Mouse (Mus musculus): ENCODE results near the gene Gm20509. TPM values are rescaled to one million over a fixed set of nuclear protein-coding genes. Genes with fewer than 3 reads are reported as not detected.

Gm20509 gene
- total and polyA plus RNA-seq, 3 experiments: not detected

- ATAC-seq (ENCODE audit: extremely low read depth, insufficient number of reproducible peaks, low FRiP score, poor library complexity, severe bottlenecking): no peak
- Histone ChIP-seq H3K4me1 (ENCODE audit: insufficient read depth, low read depth, low read length) (peaks cover 7% of the 10 kb centered on the region), H3K9me3 (replicated peaks) (peaks cover 5% of the 10 kb centered on the region), H3K27me3 (ENCODE audit: insufficient read depth, low read length) (peaks cover 4% of the 10 kb centered on the region; the same call in 1 of the 2 replicates), H3K4me3 (ENCODE audit: low read depth, low read length) (no peak overlapping the region), H3K36me3 (replicated peaks) (no peaks in the 10 kb centered on the region)
- no peak for TF ChIP-seq GATA1 (IDR thresholded peaks at IDR 0.05; ENCODE audit: borderline replicate concordance, low read length)
- TF ChIP-seq TAL1 (conservative IDR thresholded peaks at IDR 0.05; ENCODE audit: low read depth, low read length): no peak
- TF ChIP-seq CTCF (IDR thresholded peaks at IDR 0.05; ENCODE audit: low read depth, low read length): no peak
- TF ChIP-seq POLR2AphosphoS5 (IDR thresholded peaks at IDR 0.05; ENCODE audit: insufficient replicate concordance, low read depth, low read length): no peak
- TF ChIP-seq GATA2 (IDR thresholded peaks at IDR 0.05; ENCODE audit: borderline replicate concordance, low read depth, low read length): no peak
- DNase-seq (ENCODE audit: low spot score): no peak
Measured at GRCm38 (mm10) chr9:73154347-73154746, 52.1 kb downstream of the Gm20509 start.

- Histone ChIP-seq H3K27me3 (ENCODE audit: insufficient read depth, low read length) (no peaks in the 10 kb centered on the region), H3K4me3 (ENCODE audit: low read depth, low read length) (no peak overlapping the region; the same call in 1 of the 2 replicates), H3K36me3 (replicated peaks) (no peaks in the 10 kb centered on the region), H3K9me3 (replicated peaks) (peaks cover 5% of the 10 kb centered on the region), H3K4me1 (ENCODE audit: insufficient read depth, low read depth, low read length) (peaks cover 10% of the 10 kb centered on the region)
- ATAC-seq (ENCODE audit: extremely low read depth, insufficient number of reproducible peaks, low FRiP score, poor library complexity, severe bottlenecking) (peak; percentile 67), DNase-seq (ENCODE audit: low spot score) (no peak)
- no peak for TF ChIP-seq GATA1 (IDR thresholded peaks at IDR 0.05; ENCODE audit: borderline replicate concordance, low read length)
- TF ChIP-seq TAL1 (conservative IDR thresholded peaks at IDR 0.05; ENCODE audit: low read depth, low read length): no peak
- no peak for TF ChIP-seq GATA2 (IDR thresholded peaks at IDR 0.05; ENCODE audit: borderline replicate concordance, low read depth, low read length)
- no peak for TF ChIP-seq POLR2AphosphoS5 (IDR thresholded peaks at IDR 0.05; ENCODE audit: insufficient replicate concordance, low read depth, low read length)
- TF ChIP-seq CTCF (IDR thresholded peaks at IDR 0.05; ENCODE audit: low read depth, low read length): no peak
Measured at GRCm38 (mm10) chr9:73157968-73158367, 55.7 kb downstream of the Gm20509 start.

DNA sequence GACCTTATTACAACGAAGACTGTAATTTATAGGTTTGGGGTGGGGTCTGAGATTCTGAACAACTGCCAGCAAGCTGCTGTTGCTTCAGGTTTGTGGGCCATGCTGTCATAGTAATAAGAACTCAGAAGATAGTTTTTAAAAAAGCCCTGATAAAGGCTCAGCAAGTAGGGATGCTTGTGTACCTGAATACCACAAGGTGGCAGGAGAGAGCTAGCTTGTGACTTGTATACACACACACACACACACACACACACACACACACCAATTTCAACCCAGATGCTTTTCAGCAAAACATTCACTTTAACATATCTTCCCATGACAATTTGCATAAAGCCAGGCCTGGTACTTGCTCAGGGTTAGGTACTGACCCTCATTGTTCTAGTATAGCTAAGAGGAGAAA is 57.0 kb downstream of the Gm20509 start:
- Histone ChIP-seq H3K9me3 (replicated peaks) (peaks cover 5% of the 10 kb centered on the region), H3K4me1 (ENCODE audit: insufficient read depth, low read depth, low read length) (peaks cover 11% of the 10 kb centered on the region), H3K36me3 (replicated peaks) (no peaks in the 10 kb centered on the region), H3K4me3 (ENCODE audit: low read depth, low read length) (no peak overlapping the region), H3K27me3 (ENCODE audit: insufficient read depth, low read length) (peaks cover 3% of the 10 kb centered on the region; the same call in 1 of the 2 replicates)
- TF ChIP-seq POLR2AphosphoS5 (IDR thresholded peaks at IDR 0.05; ENCODE audit: insufficient replicate concordance, low read depth, low read length) (no peak), TAL1 (conservative IDR thresholded peaks at IDR 0.05; ENCODE audit: low read depth, low read length) (no peak), CTCF (IDR thresholded peaks at IDR 0.05; ENCODE audit: low read depth, low read length) (no peak; the same call in 1 of the 2 replicates), GATA2 (IDR thresholded peaks at IDR 0.05; ENCODE audit: borderline replicate concordance, low read depth, low read length) (no peak), GATA1 (IDR thresholded peaks at IDR 0.05; ENCODE audit: borderline replicate concordance, low read length) (no peak)
- no peak for DNase-seq (ENCODE audit: low spot score)
- ATAC-seq (ENCODE audit: extremely low read depth, insufficient number of reproducible peaks, low FRiP score, poor library complexity, severe bottlenecking): no peak

DNA sequence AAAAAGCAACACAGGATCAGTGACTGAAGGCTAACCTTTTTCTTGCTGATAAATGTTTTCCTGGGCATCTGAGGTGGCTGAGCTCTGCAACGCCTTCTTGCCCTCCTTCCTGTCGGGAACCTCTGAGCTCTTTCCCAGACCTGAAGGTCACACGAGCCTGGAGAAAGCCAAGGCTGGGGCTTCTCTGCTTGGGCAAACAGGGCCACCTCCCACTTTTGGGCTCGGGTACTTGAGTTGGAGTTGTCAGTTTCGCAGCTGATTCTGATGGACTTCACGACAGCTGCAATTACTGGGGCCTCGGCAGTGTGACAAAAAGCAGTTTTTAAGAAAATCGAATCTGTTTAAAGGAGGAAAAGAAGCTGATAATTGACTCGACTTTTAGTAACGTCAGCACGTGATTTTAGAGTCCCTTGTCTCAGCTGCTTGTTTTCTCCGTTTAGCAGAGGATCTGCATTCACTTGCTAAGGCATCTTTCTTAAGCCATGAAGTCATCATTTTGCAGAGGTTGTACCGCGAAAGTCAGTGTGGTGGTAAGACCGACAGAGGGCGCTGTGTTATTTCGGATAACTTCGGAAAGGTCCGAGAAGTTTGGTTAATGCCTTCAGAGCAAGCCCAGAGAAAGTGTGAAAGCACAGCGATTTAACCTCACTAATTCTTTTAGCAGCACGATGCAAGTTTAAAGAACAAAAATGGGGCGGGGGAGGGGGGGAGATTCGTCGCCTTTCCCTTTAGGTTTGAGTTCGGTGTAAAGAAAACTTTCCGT is 60.5 kb downstream of the Gm20509 start:
- ATAC-seq (ENCODE audit: extremely low read depth, insufficient number of reproducible peaks, low FRiP score, poor library complexity, severe bottlenecking) (peak; percentile 45; the same call in 1 of the 2 replicates), DNase-seq (ENCODE audit: low spot score) (peak; percentile 20)
- H3K36me3 ChIP-seq (replicated peaks): no peaks in the 10 kb centered on the region
- peaks cover 3% of the 10 kb centered on the region; the same call in 1 of the 2 replicates for H3K27me3 ChIP-seq (ENCODE audit: insufficient read depth, low read length)
- peaks cover 4% of the 10 kb centered on the region for H3K9me3 ChIP-seq (replicated peaks)
- TF ChIP-seq GATA2 (IDR thresholded peaks at IDR 0.05; ENCODE audit: borderline replicate concordance, low read depth, low read length) (no peak), GATA1 (IDR thresholded peaks at IDR 0.05; ENCODE audit: borderline replicate concordance, low read length) (no peak), CTCF (IDR thresholded peaks at IDR 0.05; ENCODE audit: low read depth, low read length) (peak; percentile 36; the same call in 1 of the 2 replicates)
- H3K4me1 ChIP-seq (ENCODE audit: insufficient read depth, low read depth, low read length): peaks cover 9% of the 10 kb centered on the region
- no peak overlapping the region for H3K4me3 ChIP-seq (ENCODE audit: low read depth, low read length)

DNA sequence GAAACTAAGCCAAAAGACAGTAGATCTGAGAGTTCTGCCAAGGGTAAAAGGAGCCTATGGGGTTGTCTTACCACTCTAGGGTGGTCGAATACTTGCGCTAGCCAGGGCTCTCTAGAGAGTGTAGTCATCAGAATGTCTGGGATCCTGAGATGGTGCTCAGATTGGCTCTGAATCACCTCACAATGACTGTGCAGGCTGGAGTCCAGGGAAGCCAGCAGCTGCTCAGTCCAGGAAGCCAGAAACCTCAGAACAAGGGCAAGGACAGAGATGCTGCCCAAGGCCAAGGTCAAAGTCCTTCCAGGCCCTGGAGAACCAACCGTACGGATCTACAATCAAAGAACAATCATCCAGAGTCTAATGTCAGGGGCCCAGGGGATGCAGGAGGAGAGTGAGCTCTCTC is 63.4 kb downstream of the Gm20509 start:
- Histone ChIP-seq H3K27me3 (ENCODE audit: insufficient read depth, low read length) (peaks cover 9% of the 10 kb centered on the region), H3K36me3 (replicated peaks) (no peaks in the 10 kb centered on the region), H3K9me3 (replicated peaks) (no peaks in the 10 kb centered on the region), H3K4me3 (ENCODE audit: low read depth, low read length) (no peak overlapping the region), H3K4me1 (ENCODE audit: insufficient read depth, low read depth, low read length) (peaks cover 4% of the 10 kb centered on the region; the same call in 1 of the 2 replicates)
- ATAC-seq (ENCODE audit: extremely low read depth, insufficient number of reproducible peaks, low FRiP score, poor library complexity, severe bottlenecking) (no peak), DNase-seq (ENCODE audit: low spot score) (no peak)
- no peak for TF ChIP-seq GATA2 (IDR thresholded peaks at IDR 0.05; ENCODE audit: borderline replicate concordance, low read depth, low read length)
- TF ChIP-seq GATA1 (IDR thresholded peaks at IDR 0.05; ENCODE audit: borderline replicate concordance, low read length): no peak
- TF ChIP-seq POLR2AphosphoS5 (IDR thresholded peaks at IDR 0.05; ENCODE audit: insufficient replicate concordance, low read depth, low read length): no peak
- TF ChIP-seq TAL1 (conservative IDR thresholded peaks at IDR 0.05; ENCODE audit: low read depth, low read length): no peak
- TF ChIP-seq CTCF (IDR thresholded peaks at IDR 0.05; ENCODE audit: low read depth, low read length): no peak

Other genes with a start within 250 kb of the Gm20509 start
- gene Pygo1, start 176.8 kb upstream of the Gm20509 start, total RNA-seq (2014; fragmentation: Nextera tagmentation): not detected in 2 replicates
- 0.16 TPM in 1 of 2 replicates, not detected in the other for gene Pygo1, start 176.8 kb upstream of the Gm20509 start, total RNA-seq (2017)
- not detected in 2 replicates for gene Pygo1, start 176.8 kb upstream of the Gm20509 start, polyA plus RNA-seq (2012)
- gene Dyx1c1, start 143.7 kb upstream of the Gm20509 start, total RNA-seq (2014; fragmentation: Nextera tagmentation): 1.9 and 2.1 TPM in 2 replicates
- gene Dyx1c1, start 143.7 kb upstream of the Gm20509 start, total RNA-seq (2017): 0.17 and 0.22 TPM in 2 replicates
- 0.03 TPM in 1 of 2 replicates, not detected in the other for gene Dyx1c1, start 143.7 kb upstream of the Gm20509 start, polyA plus RNA-seq (2012)
- not detected in 2 replicates for gene Gm44503, start 143.6 kb upstream of the Gm20509 start, total RNA-seq (2014; fragmentation: Nextera tagmentation)
- gene Gm44503, start 143.6 kb upstream of the Gm20509 start, total RNA-seq (2017): 0.23 TPM in 1 of 2 replicates, not detected in the other
- gene Gm44503, start 143.6 kb upstream of the Gm20509 start, polyA plus RNA-seq (2012): 0.04 TPM in 1 of 2 replicates, not detected in the other
- 26.4 and 30.3 TPM in 2 replicates for gene Ccpg1os, start 117.1 kb upstream of the Gm20509 start, total RNA-seq (2014; fragmentation: Nextera tagmentation)
- gene Ccpg1os, start 117.1 kb upstream of the Gm20509 start, total RNA-seq (2017): 17.7 and 17.9 TPM in 2 replicates
- gene Ccpg1os, start 117.1 kb upstream of the Gm20509 start, polyA plus RNA-seq (2012): 0.51 and 1.2 TPM in 2 replicates
- gene Ccpg1, start 117.0 kb upstream of the Gm20509 start, total RNA-seq (2014; fragmentation: Nextera tagmentation): 12.2 and 13.2 TPM in 2 replicates
- 12.8 and 13.1 TPM in 2 replicates for gene Ccpg1, start 117.0 kb upstream of the Gm20509 start, total RNA-seq (2017)
- 1.4 and 2.0 TPM in 2 replicates for gene Ccpg1, start 117.0 kb upstream of the Gm20509 start, polyA plus RNA-seq (2012)
- 42.6 and 49.1 TPM in 2 replicates for gene Pigb, start 62.1 kb upstream of the Gm20509 start, total RNA-seq (2014; fragmentation: Nextera tagmentation)
- 5.8 and 6.6 TPM in 2 replicates for gene Pigb, start 62.1 kb upstream of the Gm20509 start, total RNA-seq (2017)
- 1.4 and 2.0 TPM in 2 replicates for gene Pigb, start 62.1 kb upstream of the Gm20509 start, polyA plus RNA-seq (2012)
- gene Rab27a, start 57.6 kb upstream of the Gm20509 start, total RNA-seq (2014; fragmentation: Nextera tagmentation): 5.4 and 5.9 TPM in 2 replicates
- 50.4 and 50.7 TPM in 2 replicates for gene Rab27a, start 57.6 kb upstream of the Gm20509 start, total RNA-seq (2017)
- gene Rab27a, start 57.6 kb upstream of the Gm20509 start, polyA plus RNA-seq (2012): 6.7 and 8.2 TPM in 2 replicates
- gene Khdc3, start 634 bp upstream of the Gm20509 start, total RNA-seq (2014; fragmentation: Nextera tagmentation): not detected in 2 replicates
- gene Khdc3, start 634 bp upstream of the Gm20509 start, total RNA-seq (2017): 0.98 and 1.3 TPM in 2 replicates
- 0.05 TPM in 1 of 2 replicates, not detected in the other for gene Khdc3, start 634 bp upstream of the Gm20509 start, polyA plus RNA-seq (2012)
- 105 and 123 TPM in 2 replicates for gene Rsl24d1, start 11.0 kb downstream of the Gm20509 start, total RNA-seq (2014; fragmentation: Nextera tagmentation)
- gene Rsl24d1, start 11.0 kb downstream of the Gm20509 start, total RNA-seq (2017): 187 and 256 TPM in 2 replicates
- 10.0 and 35.4 TPM in 2 replicates for gene Rsl24d1, start 11.0 kb downstream of the Gm20509 start, polyA plus RNA-seq (2012)

All from G1E (cell line).